Mouse (Mus musculus): ENCODE measurements around the gene Nfasc.
A peak's percentile ranks its signal among the peaks of the same experiment; 100 is the strongest.

Nfasc gene

DNA sequence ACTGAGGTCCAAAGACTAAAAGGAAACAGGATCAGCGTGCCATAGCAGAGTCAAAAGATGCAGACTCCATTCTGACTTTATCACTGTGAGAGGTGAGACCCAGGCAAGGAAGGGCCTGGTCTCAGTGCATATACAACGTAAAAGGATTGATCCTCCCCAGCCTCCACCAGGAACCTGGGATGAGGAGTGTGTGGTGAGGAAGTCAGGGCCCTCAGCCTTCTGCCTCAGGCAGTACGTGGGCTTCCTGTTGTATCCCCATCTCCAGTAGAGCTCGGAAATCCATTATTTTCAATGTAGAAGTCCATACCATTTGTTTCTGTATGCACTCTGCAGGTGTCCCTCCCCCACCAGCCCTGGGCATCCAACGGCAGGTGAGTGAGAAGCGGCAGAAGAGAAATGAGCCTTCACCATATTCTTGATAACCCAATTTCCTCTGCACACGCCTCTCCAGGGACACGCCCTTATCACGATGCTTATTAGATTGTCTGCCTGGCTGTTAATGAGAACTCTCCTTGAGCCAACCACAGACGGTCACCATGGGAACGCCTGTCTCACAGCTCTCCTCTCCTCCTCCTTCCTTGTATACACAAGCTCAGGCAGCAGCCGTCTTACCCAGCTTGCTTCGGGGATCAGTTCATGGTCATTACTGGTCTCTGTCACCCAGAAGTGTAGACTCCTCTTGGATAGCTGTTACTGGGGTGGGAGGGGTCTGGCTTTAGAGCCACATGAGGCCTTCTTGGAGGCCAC lies 100.4 kb downstream of the Nfasc start:
- no peak for DNase-seq (ENCODE audit: low read depth)

DNA sequence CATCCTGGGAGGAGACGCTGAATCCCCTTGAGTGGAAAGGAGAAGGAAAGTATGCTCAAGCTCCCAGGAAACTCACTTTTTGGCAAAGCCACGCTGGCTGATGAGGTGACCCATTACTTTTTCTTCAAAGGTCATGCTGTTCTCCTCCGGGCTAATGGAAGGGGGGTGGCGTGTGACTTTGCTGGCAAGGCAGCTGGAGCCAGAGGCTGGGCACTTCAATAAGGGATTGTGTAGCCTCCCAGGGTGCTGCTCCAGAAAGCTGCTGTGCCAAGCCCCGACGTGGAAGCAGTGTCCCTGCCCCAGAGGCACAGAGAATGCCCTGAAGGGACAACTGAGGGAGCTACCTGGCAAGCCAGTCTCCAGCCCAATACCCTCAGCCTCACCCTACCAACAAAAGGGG lies 101.3 kb downstream of the Nfasc start:
- DNase-seq (ENCODE audit: low read depth): no peak

DNA sequence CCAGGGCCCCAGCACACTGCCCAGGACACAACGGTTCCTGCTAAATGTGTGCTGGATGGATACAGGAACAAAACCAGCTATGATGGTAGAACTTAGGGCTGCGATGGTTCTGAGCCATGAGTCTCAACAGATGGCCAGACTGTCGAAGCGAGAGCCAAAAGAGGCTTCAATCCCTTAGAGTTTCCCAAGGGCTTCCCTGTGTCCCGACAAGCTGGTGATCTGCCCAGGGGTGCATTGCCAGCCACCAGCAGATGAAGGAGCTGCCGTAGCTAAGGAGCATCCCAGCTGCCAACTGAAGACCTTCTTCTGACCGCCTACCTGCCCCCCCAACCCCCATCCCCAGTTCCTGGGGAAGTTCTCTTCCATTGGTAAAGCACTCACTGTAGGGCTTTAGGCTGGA lies 104.3 kb downstream of the Nfasc start:
- DNase-seq (ENCODE audit: low read depth): no peak

- no peak for DNase-seq (ENCODE audit: low read depth)
Measured at GRCm38 (mm10) chr1:132629611-132630370, 111.8 kb downstream of the Nfasc start.

- no peak for DNase-seq (ENCODE audit: low read depth)
Measured at GRCm38 (mm10) chr1:132628599-132628998, 113.0 kb downstream of the Nfasc start.

DNA sequence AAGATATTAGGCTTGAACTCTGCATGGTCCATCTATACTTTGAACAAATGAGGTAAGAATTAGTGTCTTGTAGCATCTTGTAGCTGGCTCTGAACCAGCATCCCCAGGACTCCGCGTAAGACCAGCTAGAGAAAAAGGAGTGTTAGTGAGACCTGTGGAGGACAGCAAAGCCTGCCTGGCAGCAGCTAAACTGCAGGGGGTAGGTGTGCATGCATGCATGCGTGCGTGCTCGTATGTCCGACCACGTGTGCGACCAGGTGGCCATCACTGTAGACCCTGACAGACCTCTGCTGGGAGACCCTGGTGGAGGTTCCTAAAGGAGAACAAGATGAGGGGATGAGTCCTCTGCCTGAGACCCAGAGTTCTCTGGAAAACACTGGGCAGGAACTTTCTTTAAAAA lies 113.4 kb downstream of the Nfasc start:
- no peak for DNase-seq (ENCODE audit: low read depth)

DNA sequence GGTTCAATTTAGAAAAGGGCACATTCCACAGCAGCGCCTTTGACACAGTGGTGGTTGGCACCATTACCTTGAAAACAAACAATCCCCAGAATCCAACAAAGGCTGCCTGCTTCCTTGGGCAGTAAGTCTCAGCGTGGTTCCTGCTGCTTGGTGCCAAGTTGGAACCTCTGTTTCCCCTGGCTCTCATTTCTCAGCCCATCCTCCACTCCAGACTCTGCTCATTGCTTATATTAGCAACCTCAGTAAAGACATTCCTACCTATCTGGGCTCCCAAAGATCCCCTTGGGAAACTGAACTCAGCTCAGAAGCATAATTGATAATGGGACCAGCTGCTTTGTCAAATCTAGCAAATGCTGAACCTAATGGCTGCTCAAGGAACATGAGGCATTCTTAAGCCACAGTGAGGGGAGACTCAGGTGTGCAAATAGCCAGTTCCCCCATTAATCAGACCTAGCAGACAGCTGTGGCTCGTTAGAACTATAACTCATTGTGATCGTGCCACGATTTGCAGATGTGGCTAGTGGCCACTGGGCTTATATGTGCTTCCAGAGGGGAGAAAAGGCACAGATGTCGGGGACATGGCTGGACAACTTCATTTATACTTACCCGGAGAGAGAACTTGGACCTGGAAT lies 115.4 kb downstream of the Nfasc start:
- no peak for DNase-seq (ENCODE audit: low read depth)

DNA sequence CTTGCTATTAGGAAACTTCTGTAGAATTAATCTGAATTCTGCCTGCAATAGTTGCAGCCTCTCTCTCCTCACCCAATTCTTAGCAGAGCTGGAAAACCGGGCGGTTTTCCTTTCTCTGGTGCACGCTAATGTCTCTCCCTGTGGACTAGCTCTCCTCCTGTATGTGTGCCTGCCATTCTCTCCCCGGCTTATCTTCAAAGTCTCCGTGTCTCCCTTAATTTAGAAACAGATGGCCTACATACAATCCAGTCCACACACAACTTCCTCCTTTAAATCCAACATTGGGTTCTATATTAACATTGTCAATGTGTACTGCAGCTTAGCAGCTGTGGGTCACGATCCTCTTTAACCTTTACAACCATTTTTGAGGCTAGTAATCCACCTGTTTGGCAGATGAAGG lies 116.6 kb downstream of the Nfasc start:
- no peak for DNase-seq (ENCODE audit: low read depth)

- no peak for DNase-seq (ENCODE audit: low read depth)
Measured at GRCm38 (mm10) chr1:132624466-132624865, 117.1 kb downstream of the Nfasc start.

DNA sequence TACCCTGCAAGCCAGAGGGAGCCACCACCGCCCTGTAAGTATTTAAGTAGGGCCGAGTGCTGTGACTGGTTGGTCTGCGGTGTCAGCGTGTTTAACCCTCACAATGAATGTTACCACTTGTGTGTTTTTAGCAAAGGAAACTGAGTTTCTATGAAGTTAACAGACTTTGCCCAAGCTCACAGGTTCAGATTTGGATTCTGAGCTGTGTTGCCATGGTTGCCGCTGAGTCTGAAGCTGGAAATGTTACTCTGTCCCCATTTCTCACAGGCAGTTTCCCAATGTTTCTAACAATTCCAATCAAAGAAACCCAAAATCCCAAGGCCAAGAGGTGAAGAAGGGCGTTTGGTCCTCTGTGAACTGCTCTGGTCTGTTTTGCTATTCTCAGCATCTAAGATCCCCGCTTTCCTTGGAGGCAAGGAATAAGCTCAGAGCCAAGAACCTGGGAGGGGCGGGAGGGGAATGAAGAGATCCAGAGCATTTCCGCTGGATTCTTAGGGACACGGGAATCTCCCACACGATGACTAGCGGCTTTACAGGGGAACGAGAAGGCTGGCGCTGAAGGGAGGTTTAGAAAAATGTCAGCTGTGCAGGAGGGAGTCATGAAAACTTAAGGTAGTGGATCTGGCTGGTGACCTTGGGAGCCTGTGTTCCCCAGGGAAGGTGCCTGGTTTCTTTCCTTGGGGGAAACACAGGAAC lies 117.8 kb downstream of the Nfasc start:
- DNase-seq (ENCODE audit: low read depth): no peak

- peak; percentile 24 for DNase-seq (ENCODE audit: low read depth)
Measured at GRCm38 (mm10) chr1:132612066-132612465, 129.5 kb downstream of the Nfasc start.

DNA sequence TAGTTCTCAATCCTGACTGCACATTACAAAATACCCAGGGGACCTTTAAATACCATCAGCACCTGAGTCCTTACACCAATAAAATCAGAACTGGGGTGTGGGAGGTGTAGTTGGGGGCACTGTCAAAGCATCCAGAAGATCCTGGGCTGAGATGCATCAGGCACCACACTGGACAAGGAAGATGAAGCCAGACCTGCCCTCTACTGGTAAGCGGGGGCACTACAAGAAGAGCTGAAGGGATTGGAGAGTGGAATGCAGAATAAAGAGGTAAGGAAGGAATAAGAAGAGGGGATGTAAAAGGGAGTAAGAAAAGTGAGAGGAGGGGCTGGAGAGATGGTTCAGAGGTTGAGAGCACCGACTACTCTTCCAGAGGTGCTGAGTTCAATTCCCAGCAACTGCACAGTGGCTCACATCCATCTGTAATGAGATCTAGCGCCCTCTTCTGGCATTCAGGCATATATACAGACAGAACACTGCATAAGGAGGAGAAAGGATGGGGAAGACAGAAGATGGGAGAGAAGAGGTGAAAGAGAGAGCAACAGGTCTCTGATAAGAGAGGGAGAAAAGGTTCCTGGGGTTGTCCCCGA lies 132.5 kb downstream of the Nfasc start:
- peak; percentile 69 for DNase-seq (ENCODE audit: low read depth)

- DNase-seq (ENCODE audit: low read depth): no peak
Measured at GRCm38 (mm10) chr1:132602161-132602560, 139.4 kb downstream of the Nfasc start.

- no peak for DNase-seq (ENCODE audit: low read depth)
Measured at GRCm38 (mm10) chr1:132598024-132598423, 143.6 kb downstream of the Nfasc start.

DNA sequence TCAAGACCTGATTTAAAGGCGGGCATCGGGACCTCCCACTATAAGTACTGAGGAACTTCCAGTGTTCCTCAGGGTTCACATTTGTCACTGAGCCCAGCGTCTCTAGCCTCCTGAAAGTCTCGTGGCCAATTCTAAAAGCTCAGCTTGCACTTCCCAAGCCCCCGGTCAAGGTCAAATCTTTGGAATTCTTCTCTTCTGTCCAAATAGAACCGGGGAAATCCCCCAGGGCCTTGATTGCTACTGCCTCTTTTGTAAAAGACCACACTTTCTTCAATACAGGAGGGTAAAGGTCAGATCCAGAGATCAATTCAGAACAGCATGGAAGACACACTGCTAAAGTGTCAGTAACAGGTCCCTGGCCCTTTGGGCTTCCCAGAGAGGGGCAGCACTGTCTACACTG lies 145.9 kb downstream of the Nfasc start:
- no peak for DNase-seq (ENCODE audit: low read depth)

DNA sequence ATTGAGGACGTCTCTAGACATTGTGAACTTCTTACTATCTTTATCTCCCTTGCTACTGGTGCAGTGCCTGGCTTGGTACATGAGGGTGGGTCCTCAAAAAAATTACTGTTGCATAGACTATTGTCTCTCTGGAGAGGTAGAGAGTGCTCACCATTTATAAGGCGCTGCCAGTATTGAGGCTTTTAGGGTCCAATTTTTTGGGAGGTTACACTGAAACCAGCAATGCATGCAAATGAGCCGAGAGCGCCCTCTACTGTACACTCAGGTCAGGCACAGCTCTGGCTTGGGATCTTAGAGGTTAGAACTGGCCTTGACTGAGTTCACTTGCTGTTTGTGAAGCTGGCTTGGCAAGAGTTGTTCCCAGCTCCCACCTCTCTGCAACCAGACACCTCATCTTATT lies 147.0 kb downstream of the Nfasc start:
- peak; percentile 84 for DNase-seq (ENCODE audit: low read depth)

- no peak for DNase-seq (ENCODE audit: low read depth)
Measured at GRCm38 (mm10) chr1:132592145-132592544, 149.5 kb downstream of the Nfasc start.

GRCm38 (mm10) chr1:132591399-132591930 lies 150.1 kb downstream of the Nfasc start:
- no peak for DNase-seq (ENCODE audit: low read depth)

GRCm38 (mm10) chr1:132586679-132587201 lies 154.9 kb downstream of the Nfasc start:
- no peak for DNase-seq (ENCODE audit: low read depth)

DNA sequence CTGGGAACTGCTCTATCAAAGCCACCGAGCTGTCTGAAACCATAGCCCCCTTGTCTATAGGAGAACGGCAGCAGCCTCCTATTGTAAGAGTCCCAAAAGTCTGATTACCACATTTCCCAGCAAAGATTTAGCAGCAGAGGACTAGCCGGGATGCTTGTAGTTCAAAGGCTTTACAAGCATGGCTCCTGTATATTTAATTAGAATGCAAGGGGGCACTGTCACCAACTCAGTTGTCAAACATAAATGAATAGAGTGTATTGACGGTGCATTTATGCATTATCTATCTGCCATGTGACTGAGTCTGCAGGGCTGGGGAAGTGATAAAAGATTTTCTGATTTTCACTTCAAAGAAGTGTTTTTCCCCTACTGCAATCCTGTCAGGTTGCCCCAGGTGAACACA lies 156.2 kb downstream of the Nfasc start:
- DNase-seq (ENCODE audit: low read depth): no peak

- no peak for DNase-seq (ENCODE audit: low read depth)
Measured at GRCm38 (mm10) chr1:132582998-132583604, 158.5 kb downstream of the Nfasc start.

Data from NIH3T3 (cell line).